Mouse (Mus musculus): ENCODE measurements around the gene Klhdc10. TPM values are rescaled to one million over a fixed set of nuclear protein-coding genes. Genes with fewer than 3 reads are reported as not detected.

The Klhdc10 gene
- total RNA-seq, 2 experiments from 2014 or later = 132 to 157 TPM

GRCm38 (mm10) chr6:30465586-30465985, 63.9 kb downstream of the Klhdc10 start:
- DNase-seq (ENCODE audit: low spot score in 2 of 2) = no peak

GRCm38 (mm10) chr6:30468058-30468457, 66.4 kb downstream of the Klhdc10 start:
- no peak for DNase-seq (ENCODE audit: low spot score in 2 of 2)

GRCm38 (mm10) chr6:30468684-30469083, 67.0 kb downstream of the Klhdc10 start:
- peak; percentile 55 to 68 for DNase-seq (ENCODE audit: low spot score in 2 of 2)

GRCm38 (mm10) chr6:30469370-30469769, 67.7 kb downstream of the Klhdc10 start:
- DNase-seq (ENCODE audit: low spot score in 2 of 2) = peak; percentile 61

GRCm38 (mm10) chr6:30471706-30472105, 70.0 kb downstream of the Klhdc10 start:
- DNase-seq (ENCODE audit: low spot score in 2 of 2) = no peak

GRCm38 (mm10) chr6:30476025-30476765, 74.5 kb downstream of the Klhdc10 start:
- no peak for DNase-seq (ENCODE audit: low spot score in 2 of 2)

GRCm38 (mm10) chr6:30477210-30477714, 75.6 kb downstream of the Klhdc10 start:
- no peak for DNase-seq (ENCODE audit: low spot score in 2 of 2)

- no peak for DNase-seq (ENCODE audit: low spot score in 2 of 2)
These were observed 76.1 kb downstream of the Klhdc10 start for GRCm38 (mm10) chr6:30477784-30478183.

- no peak for DNase-seq (ENCODE audit: low spot score in 2 of 2)
These were observed 77.8 kb downstream of the Klhdc10 start for GRCm38 (mm10) chr6:30479418-30479817.

GRCm38 (mm10) chr6:30482908-30483307, 81.2 kb downstream of the Klhdc10 start:
- no peak for DNase-seq (ENCODE audit: low spot score in 2 of 2)

- no peak for DNase-seq (ENCODE audit: low spot score in 2 of 2)
These were observed 84.8 kb downstream of the Klhdc10 start for GRCm38 (mm10) chr6:30486504-30486903.

- DNase-seq (ENCODE audit: low spot score in 2 of 2) = no peak
These were observed 97.4 kb downstream of the Klhdc10 start for GRCm38 (mm10) chr6:30499049-30499448.

Other genes starting within 250 kb of the Klhdc10 start
- 10 to 100 TPM; 94.0 to 96.5 TPM for gene Ube2h, start 97.3 kb upstream of the Klhdc10 start, total RNA-seq (2021)
- 10 to 100 TPM; 27.4 to 27.6 TPM for gene Zc3hc1, start 10.8 kb upstream of the Klhdc10 start, total RNA-seq (2021)
- 10 to 100 TPM; 16.2 to 19.4 TPM for gene Tmem209, start 107.9 kb downstream of the Klhdc10 start, total RNA-seq (2021)
- 1 to 10 TPM in 1 of 2 experiments, under 1 TPM in 1; 0.83 to 1.1 TPM for gene Ssmem1, start 108.0 kb downstream of the Klhdc10 start, total RNA-seq (2021)
- gene Cpa2, start 139.7 kb downstream of the Klhdc10 start, total RNA-seq (2021) = 1 to 10 TPM; 2.6 to 3.2 TPM
- not detected for gene Cpa4, start 166.5 kb downstream of the Klhdc10 start, total RNA-seq (2021)
- gene Cpa5, start 209.1 kb downstream of the Klhdc10 start, total RNA-seq (2021) = not detected
- gene Cpa1, start 237.3 kb downstream of the Klhdc10 start, total RNA-seq (2021) = not detected